Mouse (Mus musculus) intestine, embryonic 15.5 days (tissue): ENCODE measurements around the gene Cybc1. TPM values are rescaled to one million over a fixed set of nuclear protein-coding genes. Genes with fewer than 3 reads are reported as not detected.

Source experiments
- polyA plus RNA-seq: library from polyadenylated mRNA; unstranded; fragments of >200 nt; fragmentation: Nextera tagmentation; extraction: Ambion mirVana; gene quantifications from 2 replicates; pipeline ENCODE4 v1.2.1, GENCODE M21; 2015

Gene Cybc1
- polyA plus RNA-seq, 1 experiment from 2014 or later = 31.2 TPM

Other genes with a start within 250 kb of the Cybc1 start
- gene Csnk1d, start 238.0 kb downstream of the Cybc1 start, polyA plus RNA-seq = 106 TPM in 2 replicates
- gene Cd7, start 189.9 kb downstream of the Cybc1 start, polyA plus RNA-seq = 5.6 and 6.1 TPM in 2 replicates
- gene Sectm1b, start 165.8 kb downstream of the Cybc1 start, polyA plus RNA-seq = 0.73 and 0.93 TPM in 2 replicates
- gene Sectm1a, start 148.1 kb downstream of the Cybc1 start, polyA plus RNA-seq = 3.0 and 5.1 TPM in 2 replicates
- gene Tex19.2, start 110.6 kb downstream of the Cybc1 start, polyA plus RNA-seq = not detected in 2 replicates
- not detected in 2 replicates for gene Tex19.1, start 83.2 kb downstream of the Cybc1 start, polyA plus RNA-seq
- gene Uts2r, start 69.1 kb downstream of the Cybc1 start, polyA plus RNA-seq = not detected in 2 replicates
- gene Hexdc, start 24.9 kb downstream of the Cybc1 start, polyA plus RNA-seq = 9.0 and 9.3 TPM in 2 replicates
- 29.5 and 32.0 TPM in 2 replicates for gene Ogfod3, start 24.6 kb downstream of the Cybc1 start, polyA plus RNA-seq
- 42.2 TPM in 2 replicates for gene Narf, start 7.9 kb upstream of the Cybc1 start, polyA plus RNA-seq
- gene Foxk2, start 30.7 kb upstream of the Cybc1 start, polyA plus RNA-seq = 6.3 and 6.6 TPM in 2 replicates
- 76.7 and 79.5 TPM in 2 replicates for gene Wdr45b, start 125.1 kb upstream of the Cybc1 start, polyA plus RNA-seq
- gene Rab40b, start 158.9 kb upstream of the Cybc1 start, polyA plus RNA-seq = 5.4 TPM in 2 replicates
- 6.4 and 7.1 TPM in 2 replicates for gene Fn3krp, start 192.1 kb upstream of the Cybc1 start, polyA plus RNA-seq
- gene Fn3k, start 205.6 kb upstream of the Cybc1 start, polyA plus RNA-seq = 1.3 and 1.6 TPM in 2 replicates
- 34.7 and 38.7 TPM in 2 replicates for gene Tbcd, start 222.6 kb upstream of the Cybc1 start, polyA plus RNA-seq